8 mouse cellular contexts compared by ENCODE assay signal in the genomic region with DNA sequence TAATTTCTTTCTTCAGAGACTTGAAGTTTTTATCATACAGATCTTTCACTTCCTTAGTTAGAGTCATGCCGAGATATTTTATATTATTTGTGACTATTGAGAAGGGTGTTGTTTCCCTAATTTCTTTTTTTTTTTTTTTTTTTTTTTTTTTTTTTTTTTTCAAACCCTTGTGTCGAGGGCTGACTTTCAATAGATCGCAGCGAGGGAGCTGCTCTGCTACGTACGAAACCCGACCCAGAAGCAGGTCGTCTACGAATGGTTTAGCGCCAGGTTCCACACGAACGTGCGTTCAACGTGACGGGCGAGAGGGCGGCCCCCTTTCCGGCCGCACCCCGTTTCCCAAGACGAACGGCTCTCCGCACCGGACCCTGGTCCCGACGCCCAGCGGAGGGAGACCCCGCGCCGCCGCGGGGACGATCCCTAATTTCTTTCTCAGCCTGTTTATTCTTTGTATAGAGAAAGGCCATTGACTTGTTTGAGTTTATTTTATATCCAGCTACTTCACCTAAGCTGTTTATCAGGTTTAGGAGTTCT.
DNase-seq lines count a peak whose midpoint lies in the region; ATAC-seq and TF ChIP-seq lines count a peak whose summit lies in the region.
"Not testable (repeated sequence)": the region's sequence is repeated elsewhere in the genome, so short reads cannot be mapped to it uniquely, and the experiment has no call there.

No protein-coding gene starts in this region.

- H3K4me2 ChIP-seq in hindbrain, embryonic 13.5 days; liver, postnatal 0 days (ENCODE audit: low read depth, low read length): not testable (repeated sequence)

- H3K36me3 ChIP-seq in hindbrain, embryonic 13.5 days; liver, postnatal 0 days (replicated peaks; ENCODE audit: insufficient read depth, low read length): not testable (repeated sequence)

- peak; percentile 63; the same call in 1 of the 2 replicates for ATAC-seq in hindbrain, embryonic 13.5 days (ENCODE audit: low FRiP score)
- peak; percentile 100 for ATAC-seq in liver, postnatal 0 days

- DNase-seq in ES-CJ7 (ENCODE audit: low read depth, low spot score) = peak; percentile 19
- peak; percentile 69 for DNase-seq in cerebellum, adult 18-20 months
- DNase-seq in frontal cortex, postnatal 25 days (ENCODE audit: low spot score in 2 of 2) = peak; percentile 36
- DNase-seq in layer of hippocampus, adult 18-20 months (ENCODE audit: low spot score in 2 of 2) = peak; percentile 22 to 58
- DNase-seq in liver, postnatal 0 days = peak; percentile 42
- peak; percentile 64 for DNase-seq in ovary, postnatal 14 days (ENCODE audit: low spot score)
- DNase-seq in thymus, postnatal 10 days (ENCODE audit: low spot score in 2 of 2) = peak; percentile 46 to 82

- H3K4me3 ChIP-seq in hindbrain, embryonic 13.5 days; liver, postnatal 0 days (ENCODE audit: low read depth, low read length): not testable (repeated sequence)

- H3K4me1 ChIP-seq in hindbrain, embryonic 13.5 days (replicated peaks); liver, postnatal 0 days (ENCODE audit: insufficient read depth): not testable (repeated sequence)

- 73% methylated on average over 33 of the region's 33 CpGs for WGBS in hindbrain, embryonic 13.5 days
- WGBS in liver, postnatal 0 days (ENCODE audit: insufficient replicate concordance) = 71% methylated on average over 33 of the region's 33 CpGs

- not testable (repeated sequence) for TF ChIP-seq CTCF in liver, postnatal 0 days (IDR thresholded peaks at IDR 0.05; ENCODE audit: low read depth)

- H3K27me3 ChIP-seq in hindbrain, embryonic 13.5 days; liver, postnatal 0 days (ENCODE audit: insufficient read depth, low read length): not testable (repeated sequence)

- not testable (repeated sequence) for TF ChIP-seq EP300 in liver, postnatal 0 days (IDR thresholded peaks at IDR 0.05; ENCODE audit: low read depth)

- not testable (repeated sequence) for H3K27ac ChIP-seq in hindbrain, embryonic 13.5 days; liver, postnatal 0 days (ENCODE audit: low read depth)

- H3K9me3 ChIP-seq in hindbrain, embryonic 13.5 days; liver, postnatal 0 days (ENCODE audit: low read length): not testable (repeated sequence)

- H3K9ac ChIP-seq in hindbrain, embryonic 13.5 days; liver, postnatal 0 days (replicated peaks): not testable (repeated sequence)

Comparison
In these comparisons a context has a peak if more than half of its experiments do, and no peak if none do; other contexts are left out.
1. DNase-seq: peak in every context shown above with its lines; median percentile 69 in cerebellum, adult 18-20 months; 64 in ovary, postnatal 14 days; 64 in thymus, postnatal 10 days; 42 in liver, postnatal 0 days; 40 in layer of hippocampus, adult 18-20 months; 36 in frontal cortex, postnatal 25 days; 19 in ES-CJ7.